Mouse (Mus musculus): ENCODE data around the gene Gdpgp1.

DNA sequence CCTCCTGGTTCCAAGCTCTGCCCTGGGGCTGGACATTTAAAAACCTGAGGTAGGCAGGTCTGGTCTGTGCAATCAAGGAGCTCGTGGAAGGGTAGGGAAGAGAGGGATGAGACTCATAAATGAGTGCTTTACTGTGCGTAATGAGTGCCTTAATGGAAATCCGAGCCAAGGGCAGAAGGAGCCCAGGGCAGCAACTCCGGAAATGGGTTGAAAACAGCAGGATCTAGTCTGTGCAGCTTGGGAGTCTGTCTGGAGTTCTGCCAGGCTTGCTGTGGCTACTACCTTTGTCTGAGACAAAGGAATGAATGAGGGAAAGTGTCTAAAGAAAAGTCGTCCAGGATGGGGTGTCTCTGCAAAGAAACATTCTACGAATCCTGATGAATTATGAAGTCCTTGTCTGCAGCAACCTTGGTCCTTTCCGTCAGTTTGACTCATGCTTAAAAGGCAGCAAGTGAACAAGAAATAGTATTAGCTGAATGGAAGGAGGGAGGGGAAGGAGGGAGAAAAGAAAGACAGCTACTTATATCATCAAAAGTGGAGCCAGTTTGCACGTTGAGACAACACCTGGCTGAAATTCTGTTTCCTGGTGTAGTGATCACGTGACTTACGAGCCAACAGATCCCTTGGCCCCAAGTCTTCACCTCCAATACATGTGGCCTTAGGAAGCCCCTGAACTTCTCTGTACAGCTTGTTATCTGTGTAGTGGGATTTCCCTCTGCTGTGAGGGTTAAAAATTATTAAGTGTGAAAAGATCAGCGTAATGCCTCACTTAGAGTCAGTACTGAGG, 43.3 kb upstream of the Gdpgp1 start:
- TF ChIP-seq CTCF (IDR thresholded peaks at IDR 0.05; ENCODE audit: low read depth, low read length) (no peak), GATA1 (IDR thresholded peaks at IDR 0.05; ENCODE audit: borderline replicate concordance, low read length) (no peak), TAL1 (conservative IDR thresholded peaks at IDR 0.05; ENCODE audit: low read depth, low read length) (no peak), GATA2 (IDR thresholded peaks at IDR 0.05; ENCODE audit: borderline replicate concordance, low read depth, low read length) (no peak), POLR2AphosphoS5 (IDR thresholded peaks at IDR 0.05; ENCODE audit: insufficient replicate concordance, low read depth, low read length) (no peak)

All from G1E (cell line).